Mouse (Mus musculus): ENCODE results near the gene Agbl4.

The Agbl4 gene

GRCm38 (mm10) chr4:111666713-111667112 lies 1269.3 kb downstream of the Agbl4 start:
- CTCF ChIA-PET, result no interaction called here

DNA sequence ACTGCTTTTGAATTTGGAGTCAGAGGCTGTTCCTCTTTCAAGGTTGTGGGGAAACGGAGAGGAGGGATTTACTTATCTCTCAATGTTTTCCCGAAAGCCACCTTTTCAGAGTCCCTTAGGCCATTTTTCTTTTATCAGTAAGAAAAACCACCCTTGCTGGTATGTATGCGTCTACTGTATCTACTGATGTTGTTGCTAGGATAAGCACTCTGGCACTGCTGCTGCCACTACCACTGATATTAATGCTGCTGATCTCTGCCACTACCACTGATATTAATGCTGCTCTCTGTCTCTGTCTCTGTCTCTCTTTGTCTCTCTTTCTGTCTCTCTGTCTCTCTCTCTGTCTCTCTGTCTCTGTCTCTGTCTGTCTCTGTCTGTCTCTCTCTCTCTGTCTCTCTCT lies 1271.9 kb downstream of the Agbl4 start:
- CTCF ChIA-PET, result no interaction called here

- CTCF ChIA-PET, result no interaction called here
These were observed 1273.3 kb downstream of the Agbl4 start for GRCm38 (mm10) chr4:111670566-111671421.

DNA sequence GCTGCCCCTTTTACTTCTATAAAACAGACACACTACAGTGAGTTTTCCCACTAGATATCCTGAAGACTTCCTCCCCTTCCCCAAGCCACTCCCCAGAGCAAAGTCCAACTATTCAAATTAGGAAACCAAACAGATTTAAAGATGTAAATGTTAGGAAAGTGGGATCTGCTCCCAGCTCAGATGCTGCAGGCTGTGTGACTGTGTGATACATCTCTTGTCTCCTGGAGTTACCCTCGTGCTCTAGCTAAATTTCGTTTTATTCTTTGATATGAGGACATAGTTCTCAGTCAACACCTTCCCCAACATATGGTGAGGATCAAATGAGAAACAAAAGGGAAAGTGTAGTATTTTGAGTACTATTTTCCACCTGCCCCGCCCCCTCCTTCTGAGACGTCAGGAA lies 1274.0 kb downstream of the Agbl4 start:
- CTCF ChIA-PET, result no interaction called here

GRCm38 (mm10) chr4:111673904-111674303 lies 1276.4 kb downstream of the Agbl4 start:
- CTCF ChIA-PET, result interaction anchor here (0.5 to 0.7 kb wide), 2 partner anchors 168 to 1411 kb away, joined by 4 to 11 read pairs; no protein-coding TSS in a partner anchor

GRCm38 (mm10) chr4:111681926-111682325 lies 1284.5 kb downstream of the Agbl4 start:
- CTCF ChIA-PET, result interaction anchor here (0.7 kb wide), 1 partner anchor 189 kb away, joined by 3 read pairs; no protein-coding TSS in a partner anchor

GRCm38 (mm10) chr4:111682793-111683192 lies 1285.3 kb downstream of the Agbl4 start:
- CTCF ChIA-PET, result no interaction called here

GRCm38 (mm10) chr4:111683843-111684242 lies 1286.4 kb downstream of the Agbl4 start:
- CTCF ChIA-PET, result no interaction called here

DNA sequence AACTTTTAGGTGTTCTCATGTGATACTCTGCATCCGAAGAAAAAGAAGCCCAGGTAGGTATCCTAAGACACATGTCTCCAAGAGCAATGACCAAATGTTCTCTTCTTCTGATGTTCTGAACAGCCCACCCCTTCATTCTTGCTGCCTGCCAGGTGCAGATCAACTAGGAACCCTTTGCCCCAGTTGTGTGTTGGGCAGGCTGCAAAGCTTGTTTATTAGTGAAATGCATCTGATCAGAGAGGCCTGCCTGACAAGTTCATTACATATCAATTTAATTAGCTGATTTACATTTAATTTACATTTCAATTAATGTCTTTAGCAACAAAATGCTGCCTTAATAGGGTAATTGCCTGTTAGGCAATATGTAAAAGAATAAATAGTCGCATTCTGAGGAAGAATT lies 1288.5 kb downstream of the Agbl4 start:
- CTCF ChIA-PET, result no interaction called here

GRCm38 (mm10) chr4:111686951-111687350 lies 1289.5 kb downstream of the Agbl4 start:
- CTCF ChIA-PET, result interaction anchor here (0.6 kb wide), 1 partner anchor 1658 kb away, joined by 10 read pairs; no protein-coding TSS in a partner anchor

- CTCF ChIA-PET, result interaction anchor here (0.6 to 0.7 kb wide), 2 partner anchors 83 to 1658 kb away, joined by 3 to 10 read pairs; no protein-coding TSS in a partner anchor
These were observed 1290.2 kb downstream of the Agbl4 start for GRCm38 (mm10) chr4:111687613-111688012.

DNA sequence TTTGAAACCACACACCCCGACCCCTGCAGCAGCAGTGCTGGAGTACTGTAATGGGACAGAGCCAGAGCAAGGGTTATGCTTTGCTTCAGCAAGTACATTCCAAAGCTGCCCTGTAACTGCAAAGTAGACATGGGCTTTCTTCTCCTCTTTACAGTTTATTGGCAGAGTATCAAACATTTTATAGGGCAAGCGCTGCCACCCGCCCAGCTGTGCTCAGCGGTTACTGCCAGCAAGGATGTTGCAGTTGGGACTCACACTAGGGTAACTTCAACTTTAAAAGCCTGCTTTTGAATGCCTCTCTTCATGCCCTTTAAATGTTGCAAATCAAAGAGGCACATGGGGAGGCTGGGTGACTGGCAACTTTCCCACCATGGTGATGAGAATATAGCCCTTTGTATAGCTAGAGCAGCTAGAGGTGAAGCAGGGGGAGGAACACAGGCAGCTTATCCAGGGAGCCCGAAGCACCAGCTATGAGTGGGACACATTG lies 1293.6 kb downstream of the Agbl4 start:
- CTCF ChIA-PET, result no interaction called here

- CTCF ChIA-PET, result no interaction called here
These were observed 1303.9 kb downstream of the Agbl4 start for GRCm38 (mm10) chr4:111701381-111701780.

- CTCF ChIA-PET, result no interaction called here
These were observed 1306.7 kb downstream of the Agbl4 start for GRCm38 (mm10) chr4:111704126-111704525.

GRCm38 (mm10) chr4:111704975-111705374 lies 1307.5 kb downstream of the Agbl4 start:
- CTCF ChIA-PET, result no interaction called here
